Mouse (Mus musculus) CH12.LX (cell line): Measurements from ENCODE around the gene Synpo2. TPM values are rescaled to one million over a fixed set of nuclear protein-coding genes. Genes with fewer than 3 reads are reported as not detected.

ENCODE experiments used
- DNase-seq: peaks from one replicate; pipeline ENCODE4 v3.0.0-alpha.2; 2013; ENCODE audit errors: extremely low read depth
- H3K27ac ChIP-seq: 2 replicates; pipeline ENCODE4 v1.5.1; 2012; ENCODE audit warnings: low read depth, mild to moderate bottlenecking, control low read depth, moderate library complexity; ENCODE audit not compliant: insufficient read depth
- H3K27me3 ChIP-seq: replicated peaks from 2 replicates; pipeline ENCODE3; 2012; ENCODE audit warnings: inconsistent platforms
- H3K36me3 ChIP-seq, 2 experiments: replicated peaks in 1 of 2; 2 replicates each; pipeline versions ENCODE3 to v1.6.1; 2012; ENCODE audit warnings: inconsistent platforms in 1 of 2, low read length in 1 of 2, mild to moderate bottlenecking in 1 of 2, mixed read lengths in 1 of 2, moderate library complexity in 1 of 2; ENCODE audit not compliant: control insufficient read depth in 1 of 2, insufficient read depth in 1 of 2
- H3K4me1 ChIP-seq, 2 experiments: 2 replicates each; pipeline ENCODE4 v1.6.1; 2012; ENCODE audit warnings: inconsistent platforms in 1 of 2, moderate library complexity in 1 of 2; ENCODE audit not compliant: insufficient read depth in 2 of 2, control insufficient read depth in 1 of 2
- H3K4me2 ChIP-seq: 2 replicates; pipeline ENCODE4 v1.6.1; 2012; ENCODE audit warnings: low read depth, mild to moderate bottlenecking, control low read depth; ENCODE audit not compliant: poor library complexity, insufficient read depth, severe bottlenecking
- H3K4me3 ChIP-seq, 3 experiments: fragments of 150-350 bp in 1 of 3; sonication (generic) in 1 of 3; replicated peaks in 1 of 3; 2 replicates each; pipeline versions ENCODE3 to v1.5.1; 2011 to 2012; ENCODE audit warnings: low read depth in 2 of 3, low read length in 2 of 3, mild to moderate bottlenecking in 2 of 3, moderate library complexity in 2 of 3, control low read depth in 1 of 3, improper control_type of control experiment in 1 of 3, inconsistent platforms in 1 of 3, mixed read lengths in 1 of 3; ENCODE audit not compliant: poor library complexity in 1 of 3
- H3K79me2 ChIP-seq: replicated peaks from 2 replicates; pipeline ENCODE4 v1.6.1; 2012; ENCODE audit warnings: mild to moderate bottlenecking, moderate library complexity; ENCODE audit not compliant: control insufficient read depth, poor library complexity, insufficient read depth, severe bottlenecking; ENCODE audit errors: extremely low read depth
- H3K9ac ChIP-seq: 2 replicates; pipeline ENCODE4 v1.6.1; 2012; ENCODE audit warnings: low read depth, mild to moderate bottlenecking, control low read depth, moderate library complexity; ENCODE audit not compliant: insufficient read depth
- H3K9me3 ChIP-seq: replicated peaks from 2 replicates; pipeline ENCODE3; 2012; ENCODE audit warnings: low read length, inconsistent platforms, mixed read lengths
- CHD1 ChIP-seq: IDR thresholded peaks from 2 replicates; pipeline ENCODE4 v1.6.1; 2012; ENCODE audit warnings: low read depth, low read length, improper control_type of control experiment, inconsistent platforms
- CTCF ChIP-seq, 2 experiments: IDR thresholded peaks in 1 of 2; conservative IDR thresholded peaks in 1 of 2; 2 replicates each; pipeline ENCODE4 v1.5.1; 2011 to 2012; ENCODE audit warnings: low read depth in 2 of 2, low read length in 2 of 2, improper control_type of control experiment in 1 of 2, inconsistent platforms in 1 of 2, mild to moderate bottlenecking in 1 of 2, moderate library complexity in 1 of 2
- JUN ChIP-seq: IDR thresholded peaks from 2 replicates; pipeline ENCODE4 v1.6.1; 2011; ENCODE audit warnings: low read depth, mild to moderate bottlenecking, low read length, improper control_type of control experiment, moderate library complexity; ENCODE audit not compliant: insufficient read depth
- KAT2A ChIP-seq: IDR thresholded peaks from 2 replicates; pipeline ENCODE4 v1.6.1; 2012; ENCODE audit warnings: low read length, improper control_type of control experiment, inconsistent platforms; ENCODE audit not compliant: insufficient replicate concordance
- MAFK ChIP-seq: IDR thresholded peaks from 2 replicates; pipeline ENCODE4 v1.6.1; 2011; ENCODE audit warnings: low read length, improper control_type of control experiment; ENCODE audit not compliant: insufficient replicate concordance
- MAX ChIP-seq: IDR thresholded peaks from 2 replicates; pipeline ENCODE4 v1.6.1; 2011; ENCODE audit warnings: low read length, improper control_type of control experiment
- NELFE ChIP-seq: IDR thresholded peaks from 2 replicates; pipeline ENCODE4 v1.6.1; 2011; ENCODE audit warnings: low read depth, low read length, improper control_type of control experiment
- NRF1 ChIP-seq: IDR thresholded peaks from 2 replicates; pipeline ENCODE4 v1.6.1; 2014; ENCODE audit warnings: low read depth, mild to moderate bottlenecking, inconsistent platforms, low read length, improper control_type of control experiment, moderate library complexity
- RAD21 ChIP-seq: IDR thresholded peaks from 2 replicates; pipeline ENCODE4 v1.6.1; 2011; ENCODE audit warnings: low read depth, mild to moderate bottlenecking, low read length, improper control_type of control experiment, moderate library complexity
- RCOR1 ChIP-seq: conservative IDR thresholded peaks from 2 replicates; pipeline ENCODE4 v1.6.1; 2012; ENCODE audit warnings: low read depth, mild to moderate bottlenecking, inconsistent platforms, low read length, improper control_type of control experiment
- SIN3A ChIP-seq: IDR thresholded peaks from 2 replicates; pipeline ENCODE4 v1.6.1; 2012; ENCODE audit warnings: low read length, improper control_type of control experiment, inconsistent platforms
- SMC3 ChIP-seq: IDR thresholded peaks from 2 replicates; pipeline ENCODE4 v1.6.1; 2011; ENCODE audit warnings: low read depth, low read length, improper control_type of control experiment
- TBP ChIP-seq: conservative IDR thresholded peaks from 2 replicates; pipeline ENCODE4 v1.6.1; 2011; ENCODE audit warnings: low read depth, low read length, improper control_type of control experiment
- UBTF ChIP-seq: IDR thresholded peaks from 2 replicates; pipeline ENCODE4 v1.6.1; 2012; ENCODE audit warnings: low read depth, mild to moderate bottlenecking, inconsistent platforms, low read length, improper control_type of control experiment, moderate library complexity
- USF1 ChIP-seq: IDR thresholded peaks from 2 replicates; pipeline ENCODE4 v1.6.1; 2014; ENCODE audit warnings: low read depth, mild to moderate bottlenecking, inconsistent platforms, low read length, improper control_type of control experiment
- USF2 ChIP-seq: conservative IDR thresholded peaks from 2 replicates; pipeline ENCODE4 v1.6.1; 2011; ENCODE audit warnings: low read depth, low read length, improper control_type of control experiment
- ZC3H11A ChIP-seq: IDR thresholded peaks from 2 replicates; pipeline ENCODE4 v1.6.1; 2012; ENCODE audit warnings: low read depth, mild to moderate bottlenecking, inconsistent platforms, low read length, improper control_type of control experiment
- ZNF384 ChIP-seq: IDR thresholded peaks from 2 replicates; pipeline ENCODE4 v1.6.1; 2012; ENCODE audit warnings: low read depth, low read length, improper control_type of control experiment, inconsistent platforms
- dilution Hi-C: fragments of 300-500 bp; cut with MboI; formaldehyde crosslinking; loops from 2 replicates; pipeline ENCODE4 v1.14.3; 2020; ENCODE audit warnings: low sequenced_read_pairs; ENCODE audit not compliant: extremely low pct_unique_long_range_greater_than_20kb, extremely low pct_ligation_motif_present
- in situ Hi-C: fragments of 300-500 bp; cut with MboI; formaldehyde crosslinking; loops from 3 replicates; pipeline ENCODE4 v1.14.3; 2019; ENCODE audit warnings: low sequenced_read_pairs, low pct_ligation_motif_present, low pct_unique_long_range_greater_than_20kb, mixed read lengths
- polyA plus RNA-seq: library from polyadenylated mRNA; unstranded; fragments of >175 nt; gene quantifications from 2 replicates; pipeline ENCODE4 v1.2.1, GENCODE M21; 2012; ENCODE audit warnings: low read depth; ENCODE audit not compliant: insufficient read length
- total RNA-seq, 2 experiments: library from RNA; depleted of rRNA; stranded (reverse); fragments of 300-350 nt in 1 of 2; fragments of >200 nt in 1 of 2; gene quantifications; 2 replicates each; pipeline ENCODE4 v1.2.3; 2012 to 2014

Synpo2 gene
- total and polyA plus RNA-seq, 3 experiments: 0.13 to 1.1 (median 0.13) TPM

DNA sequence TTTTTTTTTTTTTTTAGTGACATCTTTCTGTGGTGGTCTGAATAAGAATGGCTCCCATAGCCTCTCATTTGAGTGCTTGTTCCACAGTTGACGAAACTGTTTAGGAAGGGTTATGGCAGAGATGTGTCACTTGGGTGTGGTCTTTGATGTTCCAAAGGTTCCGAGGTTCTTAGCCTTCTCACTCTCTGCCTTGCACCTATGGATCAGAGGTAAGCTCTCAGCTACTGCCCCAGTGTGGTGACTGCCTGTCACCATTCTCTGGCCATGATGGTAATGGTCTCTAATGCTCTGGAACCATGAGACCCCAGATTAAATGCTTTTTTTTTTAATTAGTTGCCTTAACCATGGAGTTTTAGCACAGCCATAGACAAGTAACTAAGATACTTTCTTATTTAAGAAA lies 134.2 kb downstream of the Synpo2 start:
- H3K4me3 ChIP-seq: no peak overlapping the region
- dilution Hi-C loops (no loop called here), in situ Hi-C loops (loop anchor here (10.0 kb wide), 1 partner anchor 167 kb away; no protein-coding TSS in a partner anchor)
- no peak overlapping the region for H3K4me2 ChIP-seq
- no peak overlapping the region for H3K27ac ChIP-seq
- no peak overlapping the region for H3K9ac ChIP-seq
- H3K27me3 ChIP-seq: no peaks in the 10 kb centered on the region
- H3K36me3 ChIP-seq: no peaks in the 10 kb centered on the region
- H3K4me1 ChIP-seq: peaks cover 2 to 9% of the 10 kb centered on the region in 2 experiments; a peak in 2 of 4 replicates
- no peaks in the 10 kb centered on the region for H3K9me3 ChIP-seq
- no peak for DNase-seq
- H3K79me2 ChIP-seq: no peaks in the 10 kb centered on the region
- TF ChIP-seq SMC3 (no peak), SIN3A (no peak), RCOR1 (no peak)

DNA sequence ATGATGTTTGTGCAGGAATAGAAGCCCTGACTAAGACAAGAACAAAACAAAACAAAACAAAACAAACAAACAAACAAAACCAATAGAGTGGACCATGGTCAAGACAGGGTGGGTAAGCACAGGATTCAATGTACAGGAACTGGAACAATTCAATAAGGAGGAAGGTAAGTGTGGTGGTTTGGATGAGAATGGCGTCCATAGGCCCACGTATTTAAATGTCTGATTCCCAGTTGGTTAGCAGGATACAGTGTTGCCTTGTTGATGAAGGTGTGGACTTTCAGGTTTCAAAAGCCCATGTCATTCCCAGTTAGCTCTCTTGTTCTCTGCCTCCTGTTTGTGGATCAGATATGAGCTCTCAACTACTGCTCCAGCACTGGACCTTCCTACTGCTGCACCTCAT lies 140.8 kb downstream of the Synpo2 start:
- DNase-seq: no peak
- Histone ChIP-seq H3K27me3 (no peaks in the 10 kb centered on the region), H3K9me3 (no peaks in the 10 kb centered on the region), H3K79me2 (no peaks in the 10 kb centered on the region), H3K4me1 (no peaks in the 10 kb centered on the region), H3K27ac (no peak overlapping the region), H3K9ac (no peak overlapping the region), H3K4me2 (no peak overlapping the region), H3K36me3 (no peaks in the 10 kb centered on the region), H3K4me3 (no peak overlapping the region)
- TF ChIP-seq NRF1 (no peak), CHD1 (no peak), KAT2A (no peak), CTCF (conservative IDR thresholded peaks at IDR 0.05 in 1 of 2, IDR thresholded peaks at IDR 0.05 in 1 of 2; ENCODE audit: low read depth in 2 of 2, low read length in 2 of 2) (no peak), USF2 (no peak), SIN3A (no peak), RCOR1 (no peak), MAX (no peak), SMC3 (no peak)
- in situ Hi-C loops: no loop called here
- dilution Hi-C loops: no loop called here

DNA sequence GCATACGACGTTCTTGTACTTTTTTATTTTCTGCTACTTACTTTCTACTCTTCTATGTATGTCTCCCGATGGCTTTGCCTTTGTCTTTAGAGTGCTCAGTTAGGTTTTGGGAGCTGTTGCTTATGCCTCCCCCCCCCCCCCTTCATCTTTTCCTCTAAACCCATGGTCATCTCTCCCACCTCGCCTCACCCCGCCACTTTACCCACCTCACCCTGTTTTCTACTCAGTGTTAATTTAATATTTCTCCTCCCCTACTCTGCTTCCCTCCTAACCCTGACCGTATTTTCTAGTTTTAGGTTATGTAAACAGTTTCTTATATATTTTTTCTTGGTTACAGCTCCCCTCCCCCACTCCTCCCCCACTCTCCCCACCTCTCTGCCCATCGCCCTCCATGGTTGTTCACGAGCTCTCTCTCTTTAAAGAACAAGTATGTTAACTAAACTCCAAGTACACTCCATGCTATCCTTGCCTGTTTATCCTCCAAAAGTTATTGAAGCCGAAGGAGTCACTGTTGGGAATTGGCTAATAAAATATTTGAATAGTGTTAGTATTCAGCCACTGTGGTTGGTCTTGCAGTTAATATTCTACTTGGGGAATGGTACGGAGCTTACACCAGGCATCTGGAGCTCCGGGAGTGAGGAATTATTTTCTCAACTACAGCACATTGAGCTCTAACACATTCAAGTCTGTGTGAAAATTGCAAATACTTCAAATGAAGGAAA lies 142.1 kb downstream of the Synpo2 start:
- no peak for TF ChIP-seq TBP
- no peak for TF ChIP-seq USF1
- no peak for TF ChIP-seq MAFK
- TF ChIP-seq ZC3H11A: no peak
- TF ChIP-seq KAT2A: no peak
- TF ChIP-seq JUN: no peak
- no peak for TF ChIP-seq RAD21
- TF ChIP-seq CHD1: no peak
- TF ChIP-seq ZNF384: no peak
- TF ChIP-seq MAX: no peak
- no peak for TF ChIP-seq CTCF (conservative IDR thresholded peaks at IDR 0.05 in 1 of 2, IDR thresholded peaks at IDR 0.05 in 1 of 2; ENCODE audit: low read depth in 2 of 2, low read length in 2 of 2)
- no peak for TF ChIP-seq NELFE
- TF ChIP-seq UBTF: no peak
- no peak for TF ChIP-seq SMC3
- TF ChIP-seq, all 38 proteins: peak for 0
- in situ Hi-C loops: no loop called here
- DNase-seq: no peak

More for the DNA sequence above, 142.1 kb downstream of the Synpo2 start:
- dilution Hi-C loops: no loop called here
- no peak overlapping the region for H3K4me3 ChIP-seq
- no peak overlapping the region for H3K27ac ChIP-seq
- H3K79me2 ChIP-seq: no peaks in the 10 kb centered on the region
- H3K27me3 ChIP-seq: no peaks in the 10 kb centered on the region
- no peaks in the 10 kb centered on the region for H3K36me3 ChIP-seq
- H3K9me3 ChIP-seq: no peaks in the 10 kb centered on the region
- H3K9ac ChIP-seq: no peak overlapping the region
- H3K4me2 ChIP-seq: no peak overlapping the region
- H3K4me1 ChIP-seq: no peaks in the 10 kb centered on the region
